Mouse (Mus musculus) adipocyte (in vitro differentiated cells): ENCODE data around the gene Pnkd.

Source experiments
- DNase-seq: peaks from one replicate; pipeline ENCODE4 v3.0.0-alpha.2; 2016; ENCODE audit warnings: low spot score

Pnkd gene

DNA sequence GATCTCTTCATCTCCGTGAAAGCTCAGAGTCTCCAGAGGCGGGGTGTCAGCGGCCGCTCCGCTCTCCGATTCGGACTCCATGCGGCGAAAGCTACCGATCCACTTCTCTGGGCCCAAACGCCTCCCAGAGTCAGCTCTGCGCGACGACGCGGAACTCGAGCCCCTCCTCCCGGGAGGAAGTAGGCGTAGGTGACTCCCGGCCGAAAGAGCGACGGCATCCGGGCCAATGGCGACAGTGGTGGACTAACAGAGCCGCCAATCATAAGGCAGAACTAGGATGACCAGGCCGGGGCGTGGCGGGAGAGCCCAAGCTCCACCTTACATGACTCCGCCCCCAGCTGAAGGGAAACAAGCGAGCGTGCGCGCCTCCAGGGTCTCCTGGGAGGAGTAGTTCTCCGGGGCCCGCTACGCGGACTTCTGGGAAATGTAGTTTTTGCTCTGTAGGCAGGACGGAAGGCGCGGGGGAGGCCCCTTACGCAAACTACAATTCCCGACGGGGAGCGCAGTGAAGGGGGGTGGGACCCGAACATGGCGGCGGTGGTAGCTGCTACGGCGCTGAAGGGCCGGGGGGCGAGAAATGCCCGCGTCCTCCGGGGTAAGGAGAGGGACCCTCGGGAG, at the start of gene Pnkd, which contains the start of gene Aamp:
Gene Pnkd, plus strand, starts transcription at position 388 of the 618 bp plus-strand sequence.
Gene Aamp, minus strand, starts transcription at position 196 of the 618 bp plus-strand sequence.
- DNase-seq = peak; percentile 100

DNA sequence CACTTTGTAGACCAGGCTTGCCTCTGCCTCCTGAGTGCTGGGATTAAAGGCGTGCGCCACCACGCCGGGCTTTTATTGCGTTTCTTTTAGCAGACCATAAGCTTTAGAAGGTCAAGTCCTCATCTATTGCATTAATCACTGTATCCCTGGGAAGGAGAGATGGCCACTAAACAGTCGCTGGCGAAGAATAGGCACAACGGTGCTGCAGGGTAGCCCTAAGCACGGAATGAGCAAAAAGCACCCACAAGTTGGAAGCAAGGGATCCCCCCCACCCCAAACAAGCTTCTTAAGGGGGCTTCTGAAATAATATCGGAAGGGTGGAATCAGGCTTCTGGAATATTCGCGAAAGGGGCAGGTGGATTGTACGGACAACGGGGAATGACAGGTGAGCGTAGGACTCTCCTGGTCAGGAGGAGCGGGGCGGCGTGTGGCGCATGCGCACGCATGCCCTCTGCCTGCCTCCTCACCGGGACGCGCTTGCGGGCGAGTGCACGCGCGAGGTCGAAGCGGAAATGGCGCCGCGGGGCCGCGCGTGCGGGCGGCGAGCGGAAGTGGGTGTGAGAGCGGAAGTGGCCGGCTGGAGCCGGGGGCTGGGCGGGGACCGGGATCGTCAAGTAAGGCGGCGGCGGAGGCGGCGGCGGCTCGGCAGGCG, 48.7 kb upstream of the Pnkd start, which contains the start of gene Arpc2:
Gene Arpc2, plus strand, starts transcription at position 147 of the 652 bp plus-strand sequence.
- DNase-seq = peak; percentile 93

- DNase-seq = peak; percentile 33
Observed at GRCm38 (mm10) chr1:74236590-74237317, 48.0 kb upstream of the Pnkd start.

GRCm38 (mm10) chr1:74237671-74238070, 47.1 kb upstream of the Pnkd start:
- DNase-seq = no peak

DNA sequence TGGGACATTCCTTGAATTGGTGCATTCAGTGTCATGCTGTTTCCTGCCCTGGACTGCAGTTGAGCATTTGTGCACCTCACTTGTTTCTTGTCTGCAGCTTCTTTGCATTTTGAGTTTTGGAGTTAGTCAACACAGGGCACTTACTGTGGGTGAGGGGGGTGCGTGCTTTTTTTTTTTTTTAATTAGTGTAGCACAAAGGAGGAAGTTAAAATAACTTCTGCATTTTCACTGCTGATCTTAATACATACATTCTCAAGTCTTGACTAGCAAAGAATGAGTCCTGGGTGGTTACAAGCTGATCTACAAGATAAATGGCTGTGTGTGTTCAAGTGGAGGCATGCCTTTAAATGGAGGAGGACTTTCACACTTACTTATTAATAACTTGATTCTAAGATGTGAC, 46.6 kb upstream of the Pnkd start:
- DNase-seq = no peak

GRCm38 (mm10) chr1:74239162-74239561, 45.6 kb upstream of the Pnkd start:
- no peak for DNase-seq

- DNase-seq = no peak
Observed at GRCm38 (mm10) chr1:74239618-74240017, 45.1 kb upstream of the Pnkd start.

- DNase-seq = no peak
Observed at GRCm38 (mm10) chr1:74240311-74240710, 44.4 kb upstream of the Pnkd start.

DNA sequence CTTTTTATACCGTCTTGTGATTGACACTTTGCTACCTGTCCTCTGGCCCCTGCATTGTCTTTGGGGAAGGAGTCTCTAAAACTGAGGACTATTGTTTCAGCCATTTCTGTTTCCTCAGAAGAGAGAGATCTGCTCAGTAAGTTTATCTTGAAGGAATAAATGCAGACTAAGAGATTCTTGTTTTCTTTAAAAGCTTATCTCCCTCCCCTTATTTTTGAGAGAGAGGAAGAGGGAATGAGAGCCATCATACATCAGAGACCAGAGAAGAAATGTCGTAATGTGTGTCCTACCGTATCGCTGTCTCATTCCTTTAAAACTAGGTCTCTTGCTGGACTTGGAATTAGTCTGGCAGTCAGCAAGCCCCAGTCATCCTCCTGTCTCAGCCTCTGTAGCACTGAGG, 43.9 kb upstream of the Pnkd start:
- DNase-seq = no peak

DNA sequence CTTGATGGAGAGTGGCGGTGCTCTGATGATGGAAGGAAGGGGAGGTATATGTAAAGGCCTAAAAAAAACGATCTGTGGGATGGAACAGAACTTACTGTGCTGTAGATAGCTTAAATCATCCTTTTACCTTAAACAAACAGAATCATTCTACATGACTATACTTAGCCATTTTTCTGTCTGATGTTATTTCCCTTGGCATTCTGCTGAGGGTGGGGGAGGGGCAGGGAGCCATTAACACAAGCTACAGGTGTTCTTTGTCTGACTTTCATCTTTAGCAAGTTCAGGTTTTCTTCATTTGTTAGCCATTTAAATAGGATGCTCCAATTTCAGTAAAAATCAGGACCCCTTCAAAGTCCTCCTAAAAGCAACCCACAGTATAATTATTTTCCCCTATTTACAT, 39.2 kb upstream of the Pnkd start:
- DNase-seq = no peak

DNA sequence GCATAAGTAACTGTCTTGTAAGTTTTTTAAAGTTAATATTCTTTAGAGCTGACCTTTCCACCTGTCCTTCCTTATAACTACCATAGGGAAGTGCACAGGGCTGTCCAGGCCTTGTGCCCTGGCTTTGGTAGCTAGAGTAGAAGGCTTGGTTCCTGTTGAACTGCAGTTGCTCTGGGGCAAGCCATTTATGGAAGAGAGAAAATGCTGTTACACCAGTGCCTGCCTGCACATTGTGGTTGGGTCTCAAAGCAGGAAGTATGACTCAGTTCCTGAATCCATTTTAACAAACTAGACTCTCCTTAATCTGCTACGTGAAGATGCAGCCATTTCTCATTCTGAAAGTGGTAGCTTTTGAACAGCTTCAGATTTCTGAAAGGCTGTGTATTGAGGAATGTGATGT, 35.9 kb upstream of the Pnkd start:
- no peak for DNase-seq

DNA sequence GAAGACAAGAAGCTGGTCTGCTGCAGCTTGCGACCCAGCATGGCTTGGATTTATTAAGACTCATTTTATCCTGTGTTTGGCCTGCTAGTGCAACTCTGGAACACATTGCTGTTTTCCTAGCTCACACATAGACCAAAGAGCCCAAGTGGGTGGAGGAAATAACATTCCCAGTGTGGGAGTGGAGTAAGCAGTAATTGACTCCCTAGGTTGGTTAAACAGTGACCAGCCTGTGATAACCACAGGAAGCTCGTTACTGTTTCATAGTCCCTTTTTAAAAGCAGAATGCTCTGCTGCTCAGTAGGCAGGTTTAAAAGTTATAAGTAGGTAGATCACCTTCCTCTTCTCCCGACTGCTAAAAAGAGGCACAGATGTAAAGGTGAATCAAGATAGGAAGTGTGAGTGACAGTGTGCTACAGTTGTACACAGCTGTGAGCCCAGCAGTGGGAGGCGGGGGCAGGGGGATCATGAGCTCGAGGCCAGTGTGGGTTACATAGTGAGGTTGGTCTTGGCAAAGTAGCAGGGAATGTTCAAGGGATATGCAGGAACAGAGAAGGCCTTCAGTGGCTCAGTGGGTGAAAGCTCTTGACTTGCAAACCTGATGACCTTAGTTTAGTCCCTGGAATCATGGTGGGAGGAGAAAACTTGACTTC, 35.3 kb upstream of the Pnkd start:
- no peak for DNase-seq

DNA sequence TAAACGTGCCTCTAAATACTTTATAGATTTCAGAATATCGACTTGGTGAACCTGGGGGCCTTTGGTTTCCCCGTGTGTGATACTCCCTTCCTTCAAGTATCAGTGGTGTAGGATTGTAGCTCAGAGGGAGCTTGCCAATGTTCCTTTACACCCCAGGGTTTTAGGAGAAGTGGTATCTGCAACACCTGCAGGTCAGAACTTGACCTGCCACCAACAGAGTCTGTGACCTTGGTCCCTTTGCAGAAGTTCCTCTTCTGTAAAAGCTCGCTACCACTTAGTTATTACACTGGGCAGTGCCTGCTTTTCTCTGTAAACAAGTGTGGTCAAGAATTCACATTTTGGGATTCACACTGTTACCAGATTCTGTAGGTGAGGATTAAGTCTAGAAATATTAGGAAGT, 34.6 kb upstream of the Pnkd start:
- DNase-seq = no peak

GRCm38 (mm10) chr1:74255704-74256345, 28.9 kb upstream of the Pnkd start:
- no peak for DNase-seq

GRCm38 (mm10) chr1:74256782-74257181, 27.9 kb upstream of the Pnkd start:
- no peak for DNase-seq

- DNase-seq = no peak
Observed at GRCm38 (mm10) chr1:74262510-74262909, 22.2 kb upstream of the Pnkd start.

DNA sequence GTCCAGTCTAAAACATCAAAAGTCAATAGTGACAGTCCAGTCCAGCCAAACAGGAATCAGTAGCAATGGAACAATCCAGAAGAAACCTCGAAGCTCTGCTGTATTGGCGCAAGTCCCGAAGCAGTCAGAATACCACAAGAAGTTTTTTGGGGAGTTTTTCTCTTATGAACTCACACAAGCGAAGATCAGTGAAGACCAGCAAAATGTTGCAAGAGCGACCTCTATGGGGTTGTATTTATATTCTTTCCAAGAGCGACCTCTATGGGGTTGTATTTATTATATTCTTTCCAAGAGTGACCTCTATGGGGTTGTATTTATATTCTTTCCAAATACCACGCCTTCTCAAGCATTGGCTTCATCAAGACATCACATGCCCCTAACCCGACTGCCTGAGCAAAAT, 16.0 kb upstream of the Pnkd start:
- DNase-seq = no peak

- DNase-seq = no peak
Observed at GRCm38 (mm10) chr1:74271659-74272058, 13.1 kb upstream of the Pnkd start.

DNA sequence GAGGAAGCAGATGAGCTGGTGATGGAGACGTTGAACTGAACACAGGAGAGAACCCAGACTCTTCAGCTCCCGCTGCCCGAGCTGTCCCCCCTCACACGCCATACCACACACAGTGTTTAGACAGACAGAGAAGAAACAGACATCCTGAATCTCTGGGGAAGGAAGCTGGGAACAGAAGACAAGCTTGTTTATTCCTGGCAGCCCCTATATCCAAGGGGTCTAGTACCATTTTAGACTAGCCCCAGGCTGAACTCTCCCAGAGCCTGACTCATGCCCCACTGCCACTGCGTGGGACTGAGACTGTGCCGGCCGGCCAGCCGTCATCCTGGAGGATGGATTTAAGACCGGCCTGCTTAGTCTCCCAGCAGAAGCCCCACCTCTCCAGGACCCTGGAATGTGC, 9.7 kb upstream of the Pnkd start:
- no peak for DNase-seq

- DNase-seq = no peak
Observed at GRCm38 (mm10) chr1:74277041-74277440, 7.7 kb upstream of the Pnkd start.

- DNase-seq = peak; percentile 72
Observed at GRCm38 (mm10) chr1:74277883-74278537, 6.7 kb upstream of the Pnkd start.

DNA sequence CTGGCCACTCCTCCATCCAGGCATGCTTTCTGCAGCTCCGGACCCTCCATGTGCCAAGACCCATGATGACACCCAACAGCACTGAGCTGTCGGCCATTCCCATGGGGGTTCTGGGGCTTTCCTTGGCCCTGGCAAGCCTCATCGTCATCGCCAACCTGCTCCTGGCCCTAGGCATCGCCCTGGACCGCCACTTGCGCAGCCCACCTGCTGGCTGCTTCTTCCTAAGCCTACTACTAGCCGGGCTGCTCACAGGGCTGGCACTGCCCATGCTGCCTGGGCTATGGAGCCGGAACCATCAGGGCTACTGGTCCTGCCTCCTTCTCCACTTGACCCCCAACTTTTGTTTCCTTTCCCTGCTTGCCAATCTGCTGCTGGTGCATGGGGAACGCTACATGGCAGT, 6.2 kb upstream of the Pnkd start, which contains the start of gene Gpbar1:
Gene Gpbar1, plus strand, starts transcription at position 13 of the 400 bp plus-strand sequence.
- no peak for DNase-seq
